Mouse (Mus musculus): ENCODE data around the gene Nrcam. TPM values are rescaled to one million over a fixed set of nuclear protein-coding genes. Genes with fewer than 3 reads are reported as not detected.

The Nrcam gene
- polyA plus RNA-seq, 1 experiment from 2014 or later = 5.1 TPM

GRCm38 (mm10) chr12:44508635-44509034, 179.9 kb downstream of the Nrcam start:
- DNase-seq (ENCODE audit: low spot score) = no peak
- no peak overlapping the region for H3K27ac ChIP-seq
- H3K9me3 ChIP-seq (replicated peaks; ENCODE audit: low read length) = no peaks in the 10 kb centered on the region
- H3K4me2 ChIP-seq (ENCODE audit: low read length) = no peak overlapping the region
- TF ChIP-seq CTCF (IDR thresholded peaks at IDR 0.05; ENCODE audit: low read depth) = no peak
- H3K9ac ChIP-seq (ENCODE audit: low read depth, low read length) = no peak overlapping the region
- H3K4me1 ChIP-seq (replicated peaks; ENCODE audit: insufficient read depth, low read length) = no peaks in the 10 kb centered on the region
- H3K4me3 ChIP-seq (replicated peaks; ENCODE audit: low read depth, low read length) = no peak overlapping the region
- H3K27me3 ChIP-seq (ENCODE audit: insufficient read depth, low read length) = no peaks in the 10 kb centered on the region
- 82% methylated on average over 3 of the region's 3 CpGs for WGBS
- no peak for ATAC-seq (replicated peaks; ENCODE audit: low FRiP score, low read depth)
- no peaks in the 10 kb centered on the region for H3K36me3 ChIP-seq (ENCODE audit: insufficient read depth, low read length)

- Histone ChIP-seq H3K9ac (ENCODE audit: low read depth, low read length) (no peak overlapping the region), H3K4me2 (ENCODE audit: low read length) (no peak overlapping the region), H3K4me1 (replicated peaks; ENCODE audit: insufficient read depth, low read length) (no peaks in the 10 kb centered on the region), H3K27me3 (ENCODE audit: insufficient read depth, low read length) (no peaks in the 10 kb centered on the region), H3K4me3 (replicated peaks; ENCODE audit: low read depth, low read length) (no peak overlapping the region), H3K36me3 (ENCODE audit: insufficient read depth, low read length) (no peaks in the 10 kb centered on the region), H3K9me3 (replicated peaks; ENCODE audit: low read length) (no peaks in the 10 kb centered on the region), H3K27ac (no peak overlapping the region)
- no peak for TF ChIP-seq CTCF (IDR thresholded peaks at IDR 0.05; ENCODE audit: low read depth)
- DNase-seq (ENCODE audit: low spot score) = no peak
- ATAC-seq (replicated peaks; ENCODE audit: low FRiP score, low read depth) = no peak
- WGBS = 74% methylated on average over 4 of the region's 4 CpGs
Observed at GRCm38 (mm10) chr12:44509406-44510104, 180.9 kb downstream of the Nrcam start.

- no peak overlapping the region for H3K4me2 ChIP-seq (ENCODE audit: low read length)
- no peak overlapping the region for H3K27ac ChIP-seq
- no peaks in the 10 kb centered on the region for H3K4me1 ChIP-seq (replicated peaks; ENCODE audit: insufficient read depth, low read length)
- H3K27me3 ChIP-seq (ENCODE audit: insufficient read depth, low read length) = no peaks in the 10 kb centered on the region
- H3K36me3 ChIP-seq (ENCODE audit: insufficient read depth, low read length) = no peaks in the 10 kb centered on the region
- TF ChIP-seq CTCF (IDR thresholded peaks at IDR 0.05; ENCODE audit: low read depth) = no peak
- no peak overlapping the region for H3K4me3 ChIP-seq (replicated peaks; ENCODE audit: low read depth, low read length)
- DNase-seq (ENCODE audit: low spot score) = no peak
- no peaks in the 10 kb centered on the region for H3K9me3 ChIP-seq (replicated peaks; ENCODE audit: low read length)
- WGBS = 80% methylated on average over 4 of the region's 4 CpGs
- ATAC-seq (replicated peaks; ENCODE audit: low FRiP score, low read depth) = no peak
- no peak overlapping the region for H3K9ac ChIP-seq (ENCODE audit: low read depth, low read length)
Observed at GRCm38 (mm10) chr12:44515066-44515465, 186.4 kb downstream of the Nrcam start.

GRCm38 (mm10) chr12:44519440-44520141, 190.9 kb downstream of the Nrcam start:
- Histone ChIP-seq H3K9me3 (replicated peaks; ENCODE audit: low read length) (no peaks in the 10 kb centered on the region), H3K9ac (ENCODE audit: low read depth, low read length) (no peak overlapping the region), H3K36me3 (ENCODE audit: insufficient read depth, low read length) (no peaks in the 10 kb centered on the region), H3K27me3 (ENCODE audit: insufficient read depth, low read length) (no peaks in the 10 kb centered on the region), H3K27ac (no peak overlapping the region), H3K4me2 (ENCODE audit: low read length) (no peak overlapping the region), H3K4me1 (replicated peaks; ENCODE audit: insufficient read depth, low read length) (no peaks in the 10 kb centered on the region), H3K4me3 (replicated peaks; ENCODE audit: low read depth, low read length) (no peak overlapping the region)
- no peak for DNase-seq (ENCODE audit: low spot score)
- no peak for TF ChIP-seq CTCF (IDR thresholded peaks at IDR 0.05; ENCODE audit: low read depth)
- no peak for ATAC-seq (replicated peaks; ENCODE audit: low FRiP score, low read depth)
- WGBS = 66% methylated on average over 7 of the region's 7 CpGs

- Histone ChIP-seq H3K9me3 (replicated peaks; ENCODE audit: low read length) (no peaks in the 10 kb centered on the region), H3K4me3 (replicated peaks; ENCODE audit: low read depth, low read length) (no peak overlapping the region), H3K4me2 (ENCODE audit: low read length) (no peak overlapping the region), H3K27me3 (ENCODE audit: insufficient read depth, low read length) (no peaks in the 10 kb centered on the region), H3K4me1 (replicated peaks; ENCODE audit: insufficient read depth, low read length) (no peaks in the 10 kb centered on the region), H3K36me3 (ENCODE audit: insufficient read depth, low read length) (no peaks in the 10 kb centered on the region), H3K27ac (no peak overlapping the region), H3K9ac (ENCODE audit: low read depth, low read length) (no peak overlapping the region)
- TF ChIP-seq CTCF (IDR thresholded peaks at IDR 0.05; ENCODE audit: low read depth) = no peak
- 84% methylated on average over 3 of the region's 3 CpGs for WGBS
- DNase-seq (ENCODE audit: low spot score) = no peak
- no peak for ATAC-seq (replicated peaks; ENCODE audit: low FRiP score, low read depth)
Observed at GRCm38 (mm10) chr12:44521496-44521895, 192.8 kb downstream of the Nrcam start.

GRCm38 (mm10) chr12:44524621-44525565, 196.2 kb downstream of the Nrcam start:
- WGBS = 72% methylated on average over 8 of the region's 8 CpGs
- Histone ChIP-seq H3K9me3 (replicated peaks; ENCODE audit: low read length) (no peaks in the 10 kb centered on the region), H3K4me2 (ENCODE audit: low read length) (no peak overlapping the region), H3K27me3 (ENCODE audit: insufficient read depth, low read length) (no peaks in the 10 kb centered on the region), H3K9ac (ENCODE audit: low read depth, low read length) (no peak overlapping the region), H3K4me1 (replicated peaks; ENCODE audit: insufficient read depth, low read length) (no peaks in the 10 kb centered on the region), H3K4me3 (replicated peaks; ENCODE audit: low read depth, low read length) (no peak overlapping the region), H3K27ac (no peak overlapping the region), H3K36me3 (ENCODE audit: insufficient read depth, low read length) (no peaks in the 10 kb centered on the region)
- no peak for TF ChIP-seq CTCF (IDR thresholded peaks at IDR 0.05; ENCODE audit: low read depth)
- ATAC-seq (replicated peaks; ENCODE audit: low FRiP score, low read depth) (peak; percentile 65; the same call in 1 of the 2 replicates), DNase-seq (ENCODE audit: low spot score) (peak; percentile 11)
